Mouse (Mus musculus) monocyte, adult 59 days (primary cell): Measurements from ENCODE around the gene Glis3. TPM values are rescaled to one million over a fixed set of nuclear protein-coding genes. Genes with fewer than 3 reads are reported as not detected.

Source experiments
- total RNA-seq, 2 experiments: library from RNA; stranded (reverse); gene quantifications; one replicate each; pipeline ENCODE4 v1.2.4; 2023

Gene Glis3
- 10 to 100 TPM; 29.7 to 31.6 TPM for total RNA-seq

GRCm38 (mm10) chr19:28679776-28680391, at the start of gene Glis3:
Gene Glis3 (minus strand): TSS chr19:28680077.

Other genes with a start within 250 kb of the Glis3 start
- not detected for gene Slc1a1, start 155.0 kb upstream of the Glis3 start, total RNA-seq